Mouse (Mus musculus): ENCODE results near the gene Pinlyp. TPM values are rescaled to one million over a fixed set of nuclear protein-coding genes. Genes with fewer than 3 reads are reported as not detected.
"Not testable (repeated sequence)": the region's sequence is repeated elsewhere in the genome, so short reads cannot be mapped to it uniquely, and the experiment has no call there.

Pinlyp gene
- polyA plus RNA-seq, 1 experiment from 2014 or later: not detected

DNA sequence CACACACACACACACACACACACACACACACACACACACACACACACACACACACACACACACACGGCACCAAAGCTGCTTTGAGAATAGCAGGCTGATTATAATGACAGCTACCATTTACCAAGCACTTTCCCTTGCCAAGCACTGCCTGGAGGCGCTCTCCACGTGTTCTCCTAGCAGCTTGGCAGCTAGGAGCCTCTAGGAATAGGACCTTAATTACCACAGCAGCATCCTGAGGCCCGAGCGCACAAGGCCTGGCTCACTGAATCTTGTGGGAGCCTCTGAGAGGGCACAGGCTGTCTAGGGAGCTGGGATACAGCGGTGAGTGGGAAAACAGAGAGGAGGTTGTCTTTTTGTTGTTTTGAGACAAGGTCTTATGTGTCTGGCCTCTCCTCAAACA lies 28.3 kb downstream of the Pinlyp start:
- peaks cover 59% of the 10 kb centered on the region for H3K36me3 ChIP-seq
- H3K4me2 ChIP-seq (replicated peaks): no peak overlapping the region
- H3K4me1 ChIP-seq (replicated peaks): 0 out of 2 replicates have a peak, but pooled peaks cover 2% of the 10 kb centered on the region
- H3K27ac ChIP-seq: peak overlapping the region; percentile 46; the same call in 1 of the 2 replicates
- H3K4me3 ChIP-seq (replicated peaks): no peak overlapping the region
- no peaks in the 10 kb centered on the region for H3K9me3 ChIP-seq
- no peak for ATAC-seq
- H3K27me3 ChIP-seq: no peaks in the 10 kb centered on the region
- WGBS: 53% methylated on average over 6 of the region's 6 CpGs
- no peak overlapping the region for H3K9ac ChIP-seq (replicated peaks)

DNA sequence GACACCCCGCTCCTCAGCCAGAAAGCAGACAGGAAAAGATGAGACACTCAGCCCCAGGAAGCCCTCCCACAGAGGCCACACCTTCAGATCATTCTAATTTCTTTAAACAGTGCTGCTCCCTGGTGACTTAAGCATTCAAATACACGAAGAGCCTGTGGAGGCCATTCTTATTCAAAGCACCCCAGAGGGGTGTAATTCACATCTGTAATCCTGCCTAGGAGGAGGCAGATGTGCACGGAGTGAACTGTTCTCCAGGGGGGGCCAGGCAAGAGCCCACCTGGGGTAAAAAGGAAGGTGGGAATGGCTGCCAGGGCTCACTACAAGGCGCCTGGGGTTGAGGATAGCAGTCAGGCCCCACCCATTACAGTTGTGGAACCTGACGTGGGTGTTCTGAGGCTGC lies 28.8 kb downstream of the Pinlyp start:
- H3K4me2 ChIP-seq (replicated peaks): no peak overlapping the region
- H3K27me3 ChIP-seq: no peaks in the 10 kb centered on the region
- no peak overlapping the region for H3K9ac ChIP-seq (replicated peaks)
- H3K4me1 ChIP-seq (replicated peaks): 0 out of 2 replicates have a peak, but pooled peaks cover 4% of the 10 kb centered on the region
- ATAC-seq: no peak
- H3K9me3 ChIP-seq: no peaks in the 10 kb centered on the region
- H3K36me3 ChIP-seq: peaks cover 63% of the 10 kb centered on the region
- no peak overlapping the region for H3K4me3 ChIP-seq (replicated peaks)
- WGBS: 27% methylated on average over 5 of the region's 5 CpGs
- H3K27ac ChIP-seq: no peak overlapping the region

DNA sequence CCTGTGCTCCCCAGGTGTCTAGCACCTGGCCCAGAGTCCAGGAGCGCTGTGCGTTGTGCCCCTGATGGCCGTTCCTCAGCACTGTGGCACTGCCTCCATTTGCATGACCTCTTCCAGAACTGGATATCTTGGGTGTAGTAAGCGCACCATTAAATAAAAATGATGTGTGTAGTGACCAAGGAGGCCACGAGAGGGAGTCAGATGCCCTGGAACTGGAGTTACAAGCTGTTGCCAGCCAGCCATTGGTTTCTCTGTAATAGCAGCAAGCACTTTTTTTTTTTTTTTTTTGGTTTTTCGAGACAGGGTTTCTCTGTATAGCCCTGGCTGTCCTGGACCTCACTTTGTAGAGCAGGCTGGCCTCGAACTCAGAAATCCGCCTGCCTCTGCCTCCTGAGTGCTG lies 29.6 kb downstream of the Pinlyp start:
- not testable (repeated sequence) for H3K27me3 ChIP-seq; H3K27ac ChIP-seq; H3K9me3 ChIP-seq; H3K4me3 ChIP-seq (replicated peaks); H3K4me2 ChIP-seq (replicated peaks); H3K9ac ChIP-seq (replicated peaks)
- ATAC-seq: 0 out of 2 replicates have a peak, but pooled peaks have one; percentile 32
- WGBS: 61% methylated on average over 8 of the region's 8 CpGs
- Histone ChIP-seq H3K4me1 (replicated peaks) (peaks cover 12% of the 10 kb centered on the region; the same call in 1 of the 2 replicates), H3K36me3 (peaks cover 71% of the 10 kb centered on the region)

DNA sequence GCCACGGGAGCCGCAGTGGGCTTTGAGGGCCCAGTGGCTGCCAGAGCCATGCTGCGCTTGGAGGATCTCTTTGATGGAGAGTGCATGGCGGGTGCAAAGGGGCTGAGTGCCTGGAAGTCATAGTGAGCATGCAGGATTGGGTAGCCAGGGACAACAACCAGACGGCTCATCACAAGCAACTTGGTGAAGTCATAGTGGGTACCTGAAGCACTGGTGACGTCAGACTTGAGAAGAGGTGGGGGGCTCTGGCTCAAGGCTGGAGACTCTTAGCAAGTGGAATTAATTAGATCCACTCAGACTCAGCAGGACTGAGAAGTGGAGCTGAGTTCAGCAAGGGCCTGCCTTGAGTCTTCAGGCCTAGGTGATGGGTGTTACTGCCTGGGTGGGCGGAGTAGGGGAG lies 33.6 kb downstream of the Pinlyp start, which contains the start of gene AC161166.1:
AC161166.1 (minus strand) TSS at position 101 of the 400 bp plus-strand sequence.
- WGBS: 92% methylated on average over 7 of the region's 7 CpGs

DNA sequence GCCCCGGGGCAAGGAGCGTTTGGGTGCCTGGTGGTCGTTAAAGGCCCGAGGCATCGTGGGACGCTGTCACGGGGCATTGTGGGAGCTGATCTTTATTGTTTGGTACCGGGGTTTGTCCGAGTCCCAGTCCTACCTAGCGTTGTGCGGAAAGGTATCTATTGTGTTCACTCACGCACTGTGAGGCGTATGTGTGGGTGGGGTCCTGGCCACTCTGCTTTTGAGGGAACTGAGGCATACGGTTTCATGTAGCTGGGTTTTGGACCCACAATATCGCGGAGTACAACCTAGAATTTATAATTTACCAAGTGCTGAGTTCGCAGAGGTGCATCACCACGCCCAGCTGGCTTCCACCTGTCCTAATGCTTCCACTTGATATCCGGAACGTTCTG lies 38.2 kb downstream of the Pinlyp start:
- peak overlapping the region; percentile 67 for H3K4me3 ChIP-seq (replicated peaks)
- peak; percentile 21 for ATAC-seq
- H3K9ac ChIP-seq (replicated peaks): peak overlapping the region; percentile 82
- under 1% methylated on average over 20 of the region's 20 CpGs for WGBS
- no peaks in the 10 kb centered on the region for H3K9me3 ChIP-seq
- H3K4me1 ChIP-seq (replicated peaks): peaks cover 73% of the 10 kb centered on the region
- peak overlapping the region; percentile 99 for H3K27ac ChIP-seq
- no peaks in the 10 kb centered on the region for H3K27me3 ChIP-seq
- H3K36me3 ChIP-seq: peaks cover 32% of the 10 kb centered on the region
- H3K4me2 ChIP-seq (replicated peaks): peak overlapping the region; percentile 69

More for the DNA sequence above, 33.6 kb downstream of the Pinlyp start, which contains the start of gene AC161166.1:
- H3K9ac ChIP-seq (replicated peaks): no peak within 1 kb of the TSS
- H3K27ac ChIP-seq: no peak within 1 kb of the TSS
- H3K9me3 ChIP-seq: no peaks in the 10 kb centered on the region
- H3K27me3 ChIP-seq: no peaks in the 10 kb centered on the region
- ATAC-seq: no peak
- H3K4me2 ChIP-seq (replicated peaks): no peak within 1 kb of the TSS
- H3K4me3 ChIP-seq (replicated peaks): no peak within 1 kb of the TSS
- peaks cover 69% of the 10 kb centered on the region for H3K36me3 ChIP-seq
- peaks cover 43% of the 10 kb centered on the region for H3K4me1 ChIP-seq (replicated peaks)

DNA sequence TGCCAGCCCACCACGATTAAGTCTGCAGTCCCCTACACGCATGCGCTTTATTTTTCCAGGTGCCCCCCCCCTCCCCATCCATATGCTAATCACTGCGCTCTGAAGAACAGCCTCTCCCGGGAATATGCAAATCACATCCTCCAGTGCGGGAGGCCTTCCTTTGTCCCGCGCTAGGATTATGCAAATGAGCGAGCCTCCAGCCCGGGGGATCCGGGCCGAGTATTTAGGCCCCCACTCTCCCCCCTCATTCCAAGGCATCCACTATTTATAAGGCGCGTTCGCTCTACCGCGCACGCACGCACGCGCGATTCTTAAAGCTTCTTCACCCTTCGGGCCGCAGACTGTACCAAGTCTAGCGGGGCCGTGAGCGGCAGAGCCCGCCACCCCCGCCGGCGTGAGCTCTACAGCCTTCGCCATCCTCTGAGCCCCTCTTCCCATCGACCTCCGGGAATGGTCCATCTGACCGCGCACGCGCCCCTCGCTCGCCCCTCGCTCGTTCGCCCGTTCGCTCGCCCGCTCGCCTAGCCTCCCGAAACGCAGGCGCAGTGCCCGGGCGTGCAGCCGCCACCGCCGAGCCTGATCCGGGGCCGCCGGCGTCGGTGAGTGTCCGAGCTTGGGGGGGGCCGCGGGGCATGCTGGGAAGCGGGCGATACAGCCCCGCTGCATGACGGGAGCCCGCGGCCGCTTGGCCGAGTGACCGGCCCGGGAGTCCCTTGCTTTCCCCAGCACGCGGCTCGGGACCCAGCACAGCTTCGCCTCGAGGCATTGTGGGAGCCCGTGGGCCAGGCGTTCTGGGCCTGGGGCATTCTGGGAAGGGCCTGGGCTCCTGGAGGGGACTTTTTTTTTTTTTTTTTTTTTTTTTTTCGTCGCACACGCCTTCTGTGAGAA lies 38.8 kb downstream of the Pinlyp start, which contains the start of gene Zfp428:
Zfp428 (plus strand) TSS at position 169 of the 888 bp plus-strand sequence.
- H3K9me3 ChIP-seq: no peaks in the 10 kb centered on the region
- H3K4me3 ChIP-seq (replicated peaks): peak within 1 kb of the TSS; percentile 67
- H3K4me1 ChIP-seq (replicated peaks): peaks cover 71% of the 10 kb centered on the region
- ATAC-seq: peak; percentile 94
- under 1% methylated on average over 84 of the region's 84 CpGs for WGBS
- peak within 1 kb of the TSS; percentile 69 for H3K4me2 ChIP-seq (replicated peaks)
- peaks cover 34% of the 10 kb centered on the region for H3K36me3 ChIP-seq
- peak within 1 kb of the TSS; percentile 99 for H3K27ac ChIP-seq
- H3K9ac ChIP-seq (replicated peaks): peak within 1 kb of the TSS; percentile 82
- H3K27me3 ChIP-seq: no peaks in the 10 kb centered on the region

DNA sequence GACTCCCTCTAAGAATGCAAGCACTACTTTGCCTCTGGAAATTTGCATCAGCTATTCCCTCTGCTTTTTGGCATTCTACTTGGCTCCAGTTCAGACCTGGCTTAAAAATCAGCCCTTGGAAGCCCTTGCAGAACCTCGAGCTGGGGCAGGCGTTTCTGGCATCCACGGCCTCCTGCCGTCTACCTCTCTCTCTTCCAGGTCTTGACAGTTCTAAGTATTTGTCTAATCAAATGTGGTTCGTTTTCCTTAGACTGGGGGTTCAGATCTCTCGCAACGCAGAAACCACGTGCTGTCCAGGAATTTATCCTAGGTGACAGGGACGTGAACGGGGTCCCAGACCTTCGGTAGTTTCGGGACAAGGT lies 39.5 kb downstream of the Pinlyp start:
- WGBS: under 1% methylated on average over 12 of the region's 12 CpGs
- peaks cover 64% of the 10 kb centered on the region for H3K4me1 ChIP-seq (replicated peaks)
- no peak; the same call in 1 of the 2 replicates for ATAC-seq

DNA sequence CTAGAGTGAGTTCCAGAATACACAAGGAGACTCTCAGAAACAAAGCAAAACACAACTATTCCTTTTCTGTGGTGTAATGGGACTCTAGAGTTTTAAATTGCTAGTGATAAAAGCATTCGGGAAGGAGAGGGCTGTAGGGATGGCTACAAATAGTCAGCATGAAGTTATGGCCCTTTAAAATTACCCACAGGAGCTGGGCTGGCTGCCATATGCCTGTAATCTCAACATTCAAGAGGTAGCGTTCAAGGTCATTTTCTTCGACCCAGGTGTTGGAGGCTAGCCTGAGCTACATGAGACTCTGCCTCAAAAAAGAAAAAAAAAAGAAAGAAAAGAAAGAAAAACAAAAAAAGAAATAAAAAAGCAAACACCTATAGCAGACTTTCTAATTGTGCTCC lies 39.9 kb downstream of the Pinlyp start:
- WGBS: 9% methylated on average over 3 of the region's 3 CpGs
- Histone ChIP-seq H3K4me1 (replicated peaks) (peaks cover 60% of the 10 kb centered on the region), H3K4me3 (replicated peaks) (peak overlapping the region; percentile 67), H3K4me2 (replicated peaks) (peak overlapping the region; percentile 69), H3K36me3 (peaks cover 34% of the 10 kb centered on the region), H3K9me3 (no peaks in the 10 kb centered on the region), H3K9ac (replicated peaks) (peak overlapping the region; percentile 82), H3K27ac (peak overlapping the region; percentile 99), H3K27me3 (no peaks in the 10 kb centered on the region)
- ATAC-seq: no peak

More for the DNA sequence above, 39.5 kb downstream of the Pinlyp start:
- H3K4me3 ChIP-seq (replicated peaks): peak overlapping the region; percentile 67
- no peaks in the 10 kb centered on the region for H3K9me3 ChIP-seq
- H3K4me2 ChIP-seq (replicated peaks): peak overlapping the region; percentile 69
- peaks cover 34% of the 10 kb centered on the region for H3K36me3 ChIP-seq
- no peaks in the 10 kb centered on the region for H3K27me3 ChIP-seq
- peak overlapping the region; percentile 99 for H3K27ac ChIP-seq
- H3K9ac ChIP-seq (replicated peaks): peak overlapping the region; percentile 82

DNA sequence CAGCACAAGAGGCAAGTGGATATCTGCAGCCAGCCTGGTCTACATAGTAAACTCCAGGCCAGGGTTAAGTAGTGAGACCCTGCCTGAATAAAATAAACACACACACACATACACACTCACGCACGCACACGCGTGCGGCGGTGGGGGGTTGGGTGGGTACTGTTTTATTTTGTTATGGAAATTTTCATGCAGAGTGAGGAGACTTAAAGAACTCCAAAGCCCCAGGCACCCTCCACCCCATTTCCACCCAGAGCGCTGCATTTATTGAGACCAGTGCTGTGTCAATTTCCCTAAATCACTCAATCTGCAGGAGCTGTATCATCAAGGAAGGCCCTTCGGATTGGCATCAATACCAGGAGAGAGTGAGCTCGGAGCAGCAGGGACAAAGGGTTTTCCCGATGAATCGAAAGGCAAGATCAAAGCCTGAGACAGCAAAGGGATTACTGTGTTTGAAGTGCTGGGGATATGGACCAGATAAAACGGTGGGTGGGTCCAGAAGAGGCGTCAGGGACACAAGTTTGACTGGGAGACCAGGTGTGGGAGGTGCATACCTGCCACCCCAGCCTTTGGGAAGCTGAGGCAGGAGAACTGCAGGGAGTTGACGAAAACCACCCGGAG lies 40.4 kb downstream of the Pinlyp start:
- Histone ChIP-seq H3K27me3 (no peaks in the 10 kb centered on the region), H3K4me2 (replicated peaks) (peak overlapping the region; percentile 69), H3K36me3 (peaks cover 34% of the 10 kb centered on the region), H3K9ac (replicated peaks) (peak overlapping the region; percentile 82), H3K4me1 (replicated peaks) (peaks cover 55% of the 10 kb centered on the region), H3K9me3 (no peaks in the 10 kb centered on the region), H3K4me3 (replicated peaks) (peak overlapping the region; percentile 67), H3K27ac (peak overlapping the region; percentile 99)
- 5% methylated on average over 15 of the region's 15 CpGs for WGBS
- no peak for ATAC-seq

DNA sequence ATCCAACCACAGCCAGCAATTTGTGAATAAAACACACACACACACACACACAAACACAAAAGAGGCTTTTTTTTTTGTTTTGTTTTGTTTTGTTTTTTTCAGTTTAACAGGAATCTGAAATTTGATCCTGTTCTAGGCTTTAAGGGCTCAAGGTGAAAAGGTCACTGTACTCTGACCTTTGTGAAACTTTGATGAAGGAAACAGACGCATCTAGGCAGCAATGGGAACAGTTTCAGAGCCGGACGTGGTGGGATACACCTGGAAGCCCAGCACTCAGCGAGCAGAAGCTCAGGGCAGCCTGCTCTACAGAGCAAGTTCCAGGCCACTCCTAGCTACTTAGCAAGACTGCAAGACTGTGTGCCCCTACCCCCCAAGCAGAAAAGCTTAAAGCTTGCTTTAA lies 41.0 kb downstream of the Pinlyp start:
- 10% methylated on average over 4 of the region's 4 CpGs for WGBS
- Histone ChIP-seq H3K9me3 (no peaks in the 10 kb centered on the region), H3K4me2 (replicated peaks) (no peak overlapping the region), H3K27ac (peak overlapping the region; percentile 99), H3K36me3 (peaks cover 37% of the 10 kb centered on the region), H3K27me3 (no peaks in the 10 kb centered on the region), H3K4me3 (replicated peaks) (no peak overlapping the region), H3K9ac (replicated peaks) (0 out of 2 replicates have a peak overlapping the region, but pooled peaks have one; percentile 12), H3K4me1 (replicated peaks) (peaks cover 51% of the 10 kb centered on the region)
- ATAC-seq: no peak

DNA sequence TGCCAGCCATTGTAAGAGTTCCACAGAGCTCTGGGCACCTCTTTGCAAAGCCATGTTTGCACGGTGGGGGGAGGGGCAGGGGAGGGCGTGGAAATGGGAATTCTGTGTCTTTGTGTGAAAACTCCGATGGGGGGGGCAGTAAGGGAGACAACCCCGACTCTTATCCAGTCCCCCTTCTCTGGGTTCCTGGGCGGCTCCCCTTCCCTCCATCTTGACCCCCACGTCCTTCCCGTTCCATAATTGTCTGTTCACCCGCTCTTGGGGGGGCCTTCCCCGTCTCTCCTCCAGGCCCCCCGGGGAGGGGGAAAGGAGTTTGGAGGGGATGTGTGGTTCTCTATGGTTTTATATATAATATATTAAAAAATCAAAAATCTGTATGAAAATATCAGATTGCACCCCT lies 41.9 kb downstream of the Pinlyp start:
- Histone ChIP-seq H3K4me2 (replicated peaks) (no peak overlapping the region), H3K9ac (replicated peaks) (peak overlapping the region; percentile 12; the same call in 1 of the 2 replicates), H3K27me3 (no peaks in the 10 kb centered on the region), H3K36me3 (peaks cover 45% of the 10 kb centered on the region), H3K9me3 (no peaks in the 10 kb centered on the region), H3K4me1 (replicated peaks) (peaks cover 51% of the 10 kb centered on the region), H3K27ac (no peak overlapping the region), H3K4me3 (replicated peaks) (no peak overlapping the region)
- WGBS: 12% methylated on average over 9 of the region's 10 CpGs
- no peak for ATAC-seq

DNA sequence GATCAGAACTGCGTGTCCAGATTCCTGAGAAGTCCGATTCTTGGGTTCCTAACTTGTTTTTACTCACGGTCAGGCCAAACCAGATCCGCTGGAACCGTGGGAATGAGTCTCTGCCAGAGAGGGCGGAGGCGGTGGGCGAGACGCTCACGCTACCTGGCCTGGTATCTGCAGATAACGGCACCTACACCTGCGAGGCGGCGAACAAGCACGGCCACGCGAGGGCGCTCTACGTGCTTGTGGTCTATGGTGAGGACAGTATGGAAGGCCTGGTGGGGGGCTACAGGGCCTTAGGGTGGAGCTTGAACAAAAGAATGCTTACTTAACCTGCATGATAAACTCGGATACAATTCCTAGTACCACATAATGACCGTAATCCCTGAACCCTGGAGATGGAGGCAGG lies 44.4 kb downstream of the Pinlyp start:
- H3K9ac ChIP-seq (replicated peaks): no peak overlapping the region
- peaks cover 51% of the 10 kb centered on the region for H3K36me3 ChIP-seq
- peaks cover 4% of the 10 kb centered on the region; the same call in 1 of the 2 replicates for H3K27me3 ChIP-seq
- no peak overlapping the region for H3K27ac ChIP-seq
- H3K4me1 ChIP-seq (replicated peaks): peaks cover 44% of the 10 kb centered on the region
- H3K9me3 ChIP-seq: no peaks in the 10 kb centered on the region
- 59% methylated on average over 21 of the region's 21 CpGs for WGBS
- H3K4me2 ChIP-seq (replicated peaks): no peak overlapping the region
- no peak for ATAC-seq
- no peak overlapping the region for H3K4me3 ChIP-seq (replicated peaks)
